Mouse (Mus musculus): ENCODE measurements around the gene Ren1.

Ren1 gene

GRCm38 (mm10) chr1:133379254-133379985 lies 29.1 kb downstream of the Ren1 start:
- peak; percentile 58 for DNase-seq

DNA sequence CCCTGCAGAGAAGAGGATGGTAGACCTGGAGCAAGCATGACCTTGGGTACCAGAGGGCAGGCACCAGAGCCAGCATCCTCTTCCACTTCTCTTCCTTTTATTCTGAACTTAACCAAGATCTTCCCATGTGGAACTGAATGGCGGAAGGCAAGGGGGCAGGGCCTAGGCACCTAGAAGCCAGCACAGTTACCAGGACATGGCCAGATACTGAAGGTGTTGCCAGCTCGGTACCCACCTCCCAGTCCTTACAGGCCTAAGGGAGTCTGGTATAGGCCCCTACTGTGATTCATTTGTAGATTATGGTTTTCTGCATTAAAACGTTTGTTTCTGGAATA lies 29.6 kb downstream of the Ren1 start:
- no peak for DNase-seq

- DNase-seq: peak; percentile 78
Measured at GRCm38 (mm10) chr1:133380347-133381065, 30.2 kb downstream of the Ren1 start.

DNA sequence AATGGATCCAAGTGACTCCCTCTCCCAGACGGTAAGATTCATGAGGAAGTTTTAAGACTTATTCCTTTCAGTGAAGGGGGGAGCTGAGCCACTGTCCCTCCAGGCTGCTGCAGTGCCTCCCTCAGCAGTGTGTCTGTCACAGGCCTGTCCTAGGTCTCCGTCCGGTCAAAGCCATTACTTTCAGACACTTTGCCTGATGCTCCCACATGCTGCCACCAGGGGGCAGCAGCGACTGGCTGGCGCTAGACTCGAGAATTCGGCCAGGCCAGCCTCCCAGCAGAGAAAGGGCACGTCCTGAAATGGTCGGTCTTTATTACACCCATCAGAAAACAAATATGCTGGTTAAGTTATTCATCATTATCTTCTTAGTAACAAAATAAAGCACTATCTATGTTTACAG lies 31.7 kb downstream of the Ren1 start:
- peak; percentile 64 for DNase-seq

- DNase-seq: peak; percentile 50
Measured at GRCm38 (mm10) chr1:133382552-133383155, 32.3 kb downstream of the Ren1 start.

- DNase-seq: no peak
Measured at GRCm38 (mm10) chr1:133383157-133383783, 33.0 kb downstream of the Ren1 start.

- peak; percentile 89 for DNase-seq
Measured at GRCm38 (mm10) chr1:133385506-133385905, 35.2 kb downstream of the Ren1 start.

DNA sequence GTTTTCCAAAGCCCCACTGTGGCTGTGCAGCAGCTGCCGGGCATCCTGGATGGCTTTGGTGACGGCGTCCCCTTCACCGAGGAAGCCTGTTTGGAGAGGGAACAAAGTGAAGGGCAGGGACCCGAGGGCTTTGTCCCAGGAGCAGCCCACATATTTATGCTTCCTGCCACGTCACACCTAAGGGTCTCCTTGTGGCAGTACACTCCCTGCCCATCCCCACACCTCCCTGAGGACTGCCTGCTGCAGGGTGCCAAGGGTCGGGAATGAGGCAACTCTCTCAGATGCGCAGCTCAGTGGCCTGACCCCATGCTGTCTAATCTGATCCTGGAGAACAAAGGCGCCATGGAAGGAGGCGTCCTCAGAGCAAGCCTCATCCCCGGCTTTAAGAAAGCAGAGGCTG lies 35.9 kb downstream of the Ren1 start:
- DNase-seq: no peak

DNA sequence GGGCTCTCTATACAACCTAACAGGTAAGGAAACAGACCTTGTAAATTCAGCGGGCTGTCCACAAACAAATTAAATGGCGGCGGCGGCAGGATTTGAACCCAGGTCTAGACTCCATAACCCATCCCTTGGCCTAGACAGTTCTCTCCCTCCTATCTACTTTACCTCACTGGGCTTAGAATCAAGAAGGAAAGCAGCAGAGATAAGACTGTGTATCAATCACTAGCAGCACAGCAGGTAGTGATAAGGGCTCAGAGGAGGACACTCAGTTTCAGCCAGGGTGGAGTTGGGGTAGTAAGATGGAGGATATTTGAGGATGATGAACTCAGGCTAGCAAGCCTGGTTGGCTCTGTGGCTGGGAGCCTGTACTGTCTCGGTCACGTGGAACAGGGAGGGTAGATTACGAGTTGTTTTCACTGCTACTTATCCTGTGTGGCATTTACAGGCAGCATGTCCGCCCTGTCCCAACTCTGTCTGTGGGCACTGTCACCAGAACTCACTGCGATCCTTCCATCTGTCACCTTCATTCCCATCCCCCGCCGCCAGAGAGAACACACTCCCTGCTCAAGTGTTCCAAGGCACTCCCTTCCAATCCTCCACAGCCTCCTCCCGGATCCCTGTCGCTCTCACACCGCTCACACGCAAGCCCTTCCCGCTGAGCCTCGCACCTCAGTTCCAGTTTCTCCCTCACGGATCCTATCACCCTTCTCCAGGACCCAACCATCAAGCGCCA lies 37.4 kb downstream of the Ren1 start:
- DNase-seq: no peak

- no peak for DNase-seq
Measured at GRCm38 (mm10) chr1:133394702-133395101, 44.4 kb downstream of the Ren1 start.

GRCm38 (mm10) chr1:133396693-133397092 lies 46.4 kb downstream of the Ren1 start:
- DNase-seq: no peak

DNA sequence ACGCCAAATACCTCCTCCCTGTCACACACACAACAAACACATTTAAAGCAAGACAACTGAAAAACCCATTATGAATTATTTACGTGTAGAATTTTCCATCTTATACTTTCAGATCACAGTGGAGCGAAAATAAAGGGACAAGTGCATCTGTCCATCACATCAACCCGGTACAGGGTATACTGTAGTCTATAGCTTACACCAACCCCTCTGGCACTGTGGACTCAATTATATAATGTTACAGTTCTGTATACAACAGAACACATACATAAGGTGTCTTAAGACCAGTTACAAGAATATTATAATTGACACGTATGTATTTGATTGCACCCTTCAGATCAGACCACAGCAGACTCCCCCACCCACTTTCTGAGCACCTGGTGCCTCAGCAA lies 46.8 kb downstream of the Ren1 start:
- no peak for DNase-seq

DNA sequence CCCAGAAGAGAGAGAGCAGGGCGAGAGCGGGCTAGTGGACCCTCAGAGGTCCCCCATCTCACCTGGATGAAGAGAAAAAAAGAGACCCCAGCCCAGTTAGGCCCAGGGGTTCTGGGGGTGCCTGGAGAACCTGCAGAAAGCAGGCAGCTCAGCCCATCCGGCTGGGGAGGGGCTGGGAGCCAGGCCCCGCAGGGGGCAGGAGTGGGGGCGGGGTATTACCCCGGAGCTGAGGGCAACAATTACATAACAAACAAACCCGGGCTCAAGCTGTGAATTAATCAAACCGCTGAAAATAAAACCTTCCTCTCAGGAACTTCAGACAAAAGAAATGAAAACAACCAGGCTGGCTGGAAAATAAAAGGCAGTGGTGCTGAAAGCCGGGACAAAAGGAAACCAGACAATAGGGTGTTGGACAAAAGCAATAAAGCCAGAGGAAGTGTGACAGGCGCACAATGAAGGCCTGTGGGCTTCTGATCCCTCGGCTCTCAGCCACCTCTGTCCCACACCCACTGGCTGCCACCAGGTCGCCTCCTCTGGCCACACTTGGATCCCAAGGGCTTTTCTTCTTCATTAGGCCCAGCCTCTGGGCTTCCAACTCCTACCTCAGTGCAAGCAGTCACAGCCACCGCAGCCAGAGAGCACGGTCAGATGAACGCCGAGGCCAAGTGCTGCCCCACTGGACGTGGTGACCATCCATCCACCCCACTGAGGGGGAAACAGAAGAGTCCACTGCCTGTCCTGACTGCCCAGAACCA lies 47.4 kb downstream of the Ren1 start:
- DNase-seq: peak; percentile 76

DNA sequence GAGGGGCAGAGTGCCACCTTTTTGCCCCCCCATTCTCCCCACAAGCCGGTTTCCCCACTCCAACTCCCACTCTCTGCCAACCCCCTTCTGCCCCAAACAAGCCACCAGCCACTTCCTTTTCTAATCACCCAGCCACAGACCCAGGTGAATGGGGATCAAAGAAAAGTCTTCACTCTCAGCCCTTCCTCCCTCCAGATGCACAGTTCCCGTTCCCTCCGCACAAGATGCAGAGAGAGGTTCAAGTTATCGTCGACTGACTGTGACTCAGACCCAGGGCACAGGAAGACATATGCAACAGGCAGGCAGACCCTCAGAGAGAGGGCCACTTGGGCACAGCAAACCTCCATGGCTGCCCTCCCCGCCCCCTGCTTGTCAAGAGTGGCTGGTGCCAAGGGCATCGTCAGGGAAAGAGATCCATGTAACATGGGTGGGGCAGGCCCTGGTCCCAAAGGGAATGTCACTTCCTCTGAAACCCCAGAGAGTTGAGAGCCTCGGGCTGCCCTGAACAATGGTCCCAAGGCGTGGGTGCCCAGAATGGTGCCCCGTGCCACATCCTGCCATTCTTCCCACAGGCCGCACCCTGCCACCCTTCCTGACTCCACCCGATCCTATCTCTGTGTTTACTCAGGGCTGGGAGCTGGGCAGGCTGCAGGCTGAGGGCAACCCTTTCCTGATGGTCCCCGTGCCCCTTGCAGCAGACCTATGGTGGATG lies 49.9 kb downstream of the Ren1 start:
- peak; percentile 87 for DNase-seq

DNA sequence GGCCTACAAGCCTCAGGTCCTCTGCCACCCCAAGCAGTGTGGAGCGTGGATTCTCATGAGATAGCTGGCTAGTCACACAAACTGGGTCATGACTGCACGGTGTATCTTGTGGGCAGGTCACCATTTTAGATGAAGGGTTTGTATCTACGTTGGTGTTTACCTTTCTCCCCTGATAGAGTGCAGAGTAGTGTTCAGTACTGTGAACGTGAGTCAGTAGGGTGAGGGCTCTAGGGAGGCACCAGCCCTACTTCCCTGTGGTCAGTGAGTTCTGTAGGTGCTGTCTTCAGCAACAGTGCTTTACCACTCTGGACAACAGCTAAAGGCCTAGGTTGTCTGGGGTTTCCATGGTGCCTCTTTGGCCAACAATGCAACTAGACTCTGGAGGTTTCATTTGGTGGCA lies 53.7 kb downstream of the Ren1 start:
- no peak for DNase-seq

- no peak for DNase-seq
Measured at GRCm38 (mm10) chr1:133406614-133407013, 56.3 kb downstream of the Ren1 start.

DNA sequence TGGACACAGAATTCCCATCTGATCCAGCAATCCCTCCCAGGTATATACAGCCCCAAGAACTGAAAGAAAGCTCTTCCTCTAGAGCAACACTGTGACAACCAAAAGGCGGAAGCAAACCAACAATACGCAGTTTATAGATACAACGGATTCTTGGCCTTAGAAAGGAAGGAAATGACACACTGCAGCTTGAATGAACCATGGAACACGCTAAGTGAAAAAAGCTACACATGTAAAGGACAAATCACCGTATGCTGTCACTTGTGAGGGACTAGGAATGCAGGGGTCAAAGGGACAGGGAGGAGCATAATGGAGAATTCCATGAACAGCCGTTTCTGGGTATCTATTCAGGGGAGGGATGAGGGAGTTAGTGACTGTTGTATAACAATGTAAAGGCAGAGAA lies 57.1 kb downstream of the Ren1 start:
- peak; percentile 44 for DNase-seq

GRCm38 (mm10) chr1:133408321-133408720 lies 58.0 kb downstream of the Ren1 start:
- no peak for DNase-seq

DNA sequence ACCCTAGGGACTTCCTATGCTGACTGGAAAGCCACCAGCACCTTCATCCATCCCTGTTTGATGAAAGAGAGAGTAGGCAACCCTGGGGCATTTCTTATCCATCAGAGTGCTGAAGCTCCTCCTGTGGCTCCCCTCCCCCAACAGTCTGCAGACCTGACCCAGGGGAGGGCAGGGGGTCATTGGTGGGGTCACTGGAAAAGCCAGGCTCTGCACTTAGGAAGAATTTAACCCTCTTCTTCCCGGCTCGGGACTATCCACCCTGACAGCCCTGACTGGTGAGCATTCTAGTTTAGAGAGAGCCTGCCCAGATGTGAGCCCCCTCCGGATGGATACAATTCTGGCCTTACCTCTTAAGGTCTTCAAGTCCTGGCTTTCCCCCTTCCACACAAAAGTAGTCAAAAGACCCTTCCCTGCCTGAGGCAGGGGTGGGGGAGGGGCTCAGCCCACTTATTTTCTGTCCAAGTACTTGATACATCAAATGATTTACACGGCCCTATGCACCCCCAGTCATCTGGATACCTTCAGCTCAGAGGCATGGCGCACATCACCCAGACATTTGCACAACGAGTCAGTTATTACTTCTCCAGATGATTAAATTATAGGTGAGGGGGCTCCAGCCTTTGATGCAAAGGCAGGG lies 58.7 kb downstream of the Ren1 start:
- DNase-seq: no peak

- no peak for DNase-seq
Measured at GRCm38 (mm10) chr1:133409786-133410185, 59.5 kb downstream of the Ren1 start.

All from lung, postnatal 10 days (tissue).